Mouse (Mus musculus) bone marrow, adult 2 months (tissue): Measurements from ENCODE around the gene Ltc4s.

Experiments
- CTCF ChIP-seq: fragments of 200-500 bp; IDR thresholded peaks from 2 replicates; pipeline ENCODE4 v1.5.1; 2011; ENCODE audit warnings: low read length, control low read depth; ENCODE audit not compliant: control insufficient read depth, insufficient read depth
- POLR2A ChIP-seq: fragments of 200-500 bp; IDR thresholded peaks from 2 replicates; pipeline ENCODE4 v1.6.1; 2011; ENCODE audit warnings: low read depth, mild to moderate bottlenecking, control low read depth, low read length, borderline replicate concordance; ENCODE audit not compliant: control insufficient read depth

DNA sequence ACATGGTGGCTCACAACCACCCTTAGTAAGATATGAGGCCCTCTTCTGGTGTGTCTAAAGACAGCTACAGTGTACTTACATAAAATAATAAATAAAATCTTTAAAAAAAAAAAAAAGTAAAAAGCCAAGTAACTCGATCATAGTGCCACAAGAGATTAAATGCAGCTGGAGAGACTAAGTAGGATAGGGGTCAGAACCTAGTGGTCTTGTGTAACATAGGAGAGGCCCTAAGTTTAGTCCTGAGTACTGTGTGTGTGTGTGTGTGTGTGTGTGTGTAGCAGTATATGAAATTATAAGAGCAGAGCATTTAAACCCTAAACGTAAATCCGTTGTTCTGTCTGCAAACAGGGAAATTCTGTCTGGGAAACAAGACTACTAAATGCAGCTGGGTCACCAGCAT lies 46.1 kb downstream of the Ltc4s start:
- no peak for TF ChIP-seq POLR2A
- TF ChIP-seq CTCF: no peak
